Mouse (Mus musculus) liver, adult 2 months (tissue): ENCODE measurements around the gene Ppwd1. TPM values are rescaled to one million over a fixed set of nuclear protein-coding genes. Genes with fewer than 3 reads are reported as not detected.

Experiments
- DNase-seq: peaks from one replicate; pipeline ENCODE4 v3.0.0-alpha.2; 2011; ENCODE audit warnings: low read depth, low spot score; ENCODE audit errors: extremely low read depth
- H3K27ac ChIP-seq: fragments of 200-500 bp; replicated peaks from 2 replicates; pipeline ENCODE4 v1.5.1; 2012; ENCODE audit warnings: low read depth, mild to moderate bottlenecking, control low read depth, inconsistent platforms, low read length; ENCODE audit not compliant: insufficient read depth
- H3K27me3 ChIP-seq: fragments of 200-500 bp; 2 replicates; pipeline ENCODE4 v1.6.1; 2012; ENCODE audit warnings: mild to moderate bottlenecking, moderate library complexity, low read length, inconsistent platforms; ENCODE audit not compliant: control insufficient read depth, insufficient read depth
- H3K36me3 ChIP-seq: fragments of 200-500 bp; 2 replicates; pipeline ENCODE4 v1.6.1; 2012; ENCODE audit warnings: low read length, inconsistent platforms; ENCODE audit not compliant: control insufficient read depth, insufficient read depth
- H3K4me1 ChIP-seq: fragments of 200-500 bp; 2 replicates; pipeline ENCODE4 v1.6.1; 2011; ENCODE audit warnings: low read length; ENCODE audit not compliant: control insufficient read depth, insufficient read depth
- H3K4me3 ChIP-seq: fragments of 200-500 bp; 2 replicates; pipeline ENCODE4 v1.5.1; 2011; ENCODE audit warnings: low read depth, mild to moderate bottlenecking, control low read depth, low read length, moderate library complexity; ENCODE audit not compliant: insufficient read depth
- H3K79me2 ChIP-seq: fragments of 200-500 bp; 2 replicates; pipeline ENCODE4 v1.6.1; 2012; ENCODE audit warnings: inconsistent platforms, mild to moderate bottlenecking, low read length, moderate library complexity; ENCODE audit not compliant: control insufficient read depth, insufficient read depth
- H3K9ac ChIP-seq: fragments of 200-500 bp; 2 replicates; pipeline ENCODE4 v1.6.1; 2012; ENCODE audit warnings: low read depth, mild to moderate bottlenecking, control low read depth, inconsistent platforms, low read length
- CTCF ChIP-seq: fragments of 200-500 bp; IDR thresholded peaks from 2 replicates; pipeline ENCODE4 v1.5.1; 2011; ENCODE audit warnings: low read depth, low read length, control low read depth
- POLR2A ChIP-seq: fragments of 200-500 bp; IDR thresholded peaks from 2 replicates; pipeline ENCODE4 v1.6.1; 2011; ENCODE audit warnings: low read length, control low read depth; ENCODE audit not compliant: insufficient read depth; ENCODE audit errors: extremely low read depth
- WGBS: fragments of 180-500 bp; shearing (Covaris S2); methylation state at CpG from one replicate; pipeline ENCODE4 v1.1.7; 2018; 5-methylcytosine and 5-hydroxymethylcytosine counted together
- polyA plus RNA-seq: library from polyadenylated mRNA; depleted of rRNA; stranded (reverse); fragments of >200 nt; gene quantifications from 2 replicates; pipeline ENCODE4 v1.2.3, GENCODE M21; 2012; rRNA removed
- total RNA-seq: library from RNA; depleted of rRNA; stranded (reverse); fragments of >200 nt; gene quantifications from 2 replicates; pipeline ENCODE4 v1.2.3, GENCODE M21; 2014; rRNA removed

The Ppwd1 gene
- total and polyA plus RNA-seq, 2 experiments = 1.0 to 11.2 TPM

DNA sequence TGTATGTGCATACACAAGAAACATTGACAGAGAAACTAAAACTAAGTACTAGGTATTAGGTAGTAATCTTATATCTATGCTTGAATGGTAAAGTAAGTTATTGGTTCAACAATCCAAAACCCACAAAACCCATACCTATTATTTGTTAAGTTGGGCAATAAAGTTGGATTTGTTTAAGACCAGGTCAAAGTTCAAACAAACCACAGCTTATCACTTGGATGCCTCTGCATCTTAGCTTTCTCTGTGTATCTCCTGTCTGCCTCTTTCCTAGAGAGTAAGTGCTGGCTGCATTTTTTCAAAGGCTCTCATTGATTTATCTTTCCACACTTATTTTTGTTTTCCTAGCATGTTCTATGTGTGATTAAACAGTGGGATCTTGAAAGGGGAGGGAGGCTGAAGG, 56.1 kb downstream of the Ppwd1 start:
- peaks cover 13% of the 10 kb centered on the region for H3K36me3 ChIP-seq
- no peak overlapping the region for H3K9ac ChIP-seq

DNA sequence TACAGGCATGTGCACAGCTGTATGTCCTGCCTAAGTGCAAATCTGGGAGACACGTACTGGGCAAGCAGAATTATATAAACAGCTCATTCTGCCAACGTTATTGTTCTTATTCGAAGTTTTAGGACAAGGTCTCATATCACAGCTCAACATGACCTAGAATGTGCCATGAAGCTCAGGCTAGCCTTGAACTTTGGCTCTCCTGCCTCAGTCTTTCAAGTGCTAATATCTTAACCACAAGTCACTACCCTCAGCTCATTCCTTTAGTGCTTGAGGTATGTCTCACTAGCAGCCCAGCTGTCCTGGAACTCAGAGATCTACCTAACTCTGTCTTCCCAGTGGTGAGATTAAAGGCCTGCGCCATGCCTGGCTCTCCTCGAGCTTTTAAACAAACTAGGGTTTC, 56.9 kb downstream of the Ppwd1 start:
- H3K27ac ChIP-seq = no peak overlapping the region
- DNase-seq = peak; percentile 17
- H3K4me3 ChIP-seq = no peak overlapping the region
- H3K36me3 ChIP-seq = peaks cover 20% of the 10 kb centered on the region
- no peaks in the 10 kb centered on the region for H3K27me3 ChIP-seq
- peaks cover 12% of the 10 kb centered on the region for H3K4me1 ChIP-seq
- WGBS = 60% methylated on average over 5 of the region's 5 CpGs
- peaks cover 3% of the 10 kb centered on the region; the same call in 1 of the 2 replicates for H3K79me2 ChIP-seq
- TF ChIP-seq CTCF (no peak), POLR2A (no peak)
- H3K9ac ChIP-seq = no peak overlapping the region

More for the DNA sequence above, 56.1 kb downstream of the Ppwd1 start:
- TF ChIP-seq CTCF (no peak), POLR2A (no peak)
- Histone ChIP-seq H3K27ac (no peak overlapping the region), H3K27me3 (no peaks in the 10 kb centered on the region), H3K4me3 (no peak overlapping the region), H3K79me2 (peaks cover 3% of the 10 kb centered on the region; the same call in 1 of the 2 replicates), H3K4me1 (peaks cover 17% of the 10 kb centered on the region)
- DNase-seq = peak; percentile 87

- Histone ChIP-seq H3K4me1 (no peaks in the 10 kb centered on the region), H3K9ac (no peak overlapping the region), H3K36me3 (peaks cover 37% of the 10 kb centered on the region), H3K27me3 (no peaks in the 10 kb centered on the region), H3K4me3 (no peak overlapping the region), H3K79me2 (no peaks in the 10 kb centered on the region), H3K27ac (no peak overlapping the region)
- TF ChIP-seq POLR2A = no peak
- TF ChIP-seq CTCF = no peak
- no peak for DNase-seq
- 92% methylated on average over 1 of the region's 1 CpGs for WGBS
These were observed 73.0 kb downstream of the Ppwd1 start for GRCm38 (mm10) chr13:104155686-104156085.

Other genes with a start within 250 kb of the Ppwd1 start
- 33.9 and 39.0 TPM in 2 replicates for gene Nln, start 119.2 kb downstream of the Ppwd1 start, total RNA-seq
- gene Nln, start 119.2 kb downstream of the Ppwd1 start, polyA plus RNA-seq = 9.1 and 9.8 TPM in 2 replicates
- gene Sgtb, start 119.1 kb downstream of the Ppwd1 start, total RNA-seq = 2.1 and 3.2 TPM in 2 replicates
- gene Sgtb, start 119.1 kb downstream of the Ppwd1 start, polyA plus RNA-seq = 0.34 and 0.51 TPM in 2 replicates
- gene Trappc13, start 50.4 kb downstream of the Ppwd1 start, total RNA-seq = 23.6 and 26.3 TPM in 2 replicates
- 4.6 and 6.3 TPM in 2 replicates for gene Trappc13, start 50.4 kb downstream of the Ppwd1 start, polyA plus RNA-seq
- gene Trim23, start 50.0 kb downstream of the Ppwd1 start, total RNA-seq = 14.4 and 19.5 TPM in 2 replicates
- 1.3 and 1.7 TPM in 2 replicates for gene Trim23, start 50.0 kb downstream of the Ppwd1 start, polyA plus RNA-seq
- 1.3 and 1.5 TPM in 2 replicates for gene Cenpk, start 232 bp downstream of the Ppwd1 start, total RNA-seq
- 0.12 and 0.27 TPM in 2 replicates for gene Cenpk, start 232 bp downstream of the Ppwd1 start, polyA plus RNA-seq
- gene Adamts6, start 59.0 kb upstream of the Ppwd1 start, total RNA-seq = 2.1 and 4.4 TPM in 2 replicates
- gene Adamts6, start 59.0 kb upstream of the Ppwd1 start, polyA plus RNA-seq = 0.25 and 0.75 TPM in 2 replicates